Mouse (Mus musculus) liver, postnatal 0 days (tissue): Measurements from ENCODE around the gene Krt2. TPM values are rescaled to one million over a fixed set of nuclear protein-coding genes. Genes with fewer than 3 reads are reported as not detected.

Experiments
- ATAC-seq: fragments of 200-750 bp; cut with Nextera tagmentation; 2 replicates; pipeline ENCODE4 v1.8.0; 2017; ENCODE audit warnings: mild to moderate bottlenecking, moderate library complexity
- DNase-seq: peaks from one replicate; pipeline ENCODE4 v3.0.0-alpha.2; 2016
- H3K27ac ChIP-seq: fragments of 300-500 bp; sonication (generic); 2 replicates; pipeline ENCODE4 v1.5.1; 2014; ENCODE audit warnings: antibody characterized with exemption, moderate library complexity, mild to moderate bottlenecking, low read depth
- H3K27me3 ChIP-seq: fragments of 300-500 bp; sonication (generic); 2 replicates; pipeline ENCODE4 v1.6.1; 2014; ENCODE audit warnings: low read length, control low read depth, mixed read lengths; ENCODE audit not compliant: insufficient read depth
- H3K36me3 ChIP-seq: fragments of 300-500 bp; sonication (generic); replicated peaks from 2 replicates; pipeline ENCODE4 v1.6.1; 2014; ENCODE audit warnings: mild to moderate bottlenecking, control low read depth, low read length, moderate library complexity, mixed read lengths; ENCODE audit not compliant: insufficient read depth
- H3K4me1 ChIP-seq: fragments of 300-500 bp; sonication (generic); 2 replicates; pipeline ENCODE4 v1.6.1; 2014; ENCODE audit warnings: antibody characterized with exemption, mild to moderate bottlenecking, control low read depth; ENCODE audit not compliant: insufficient read depth
- H3K4me2 ChIP-seq: fragments of 300-500 bp; sonication (generic); 2 replicates; pipeline ENCODE4 v1.6.1; 2014; ENCODE audit warnings: low read depth, mild to moderate bottlenecking, low read length, moderate library complexity, mixed read lengths
- H3K4me3 ChIP-seq: fragments of 300-500 bp; sonication (generic); 2 replicates; pipeline ENCODE4 v1.5.1; 2014; ENCODE audit warnings: low read depth, low read length
- H3K9ac ChIP-seq: fragments of 300-500 bp; sonication (generic); replicated peaks from 2 replicates; pipeline ENCODE4 v1.6.1; 2014; ENCODE audit warnings: mild to moderate bottlenecking, moderate library complexity
- H3K9me3 ChIP-seq: fragments of 300-500 bp; sonication (generic); 2 replicates; pipeline ENCODE4 v1.6.1; 2016; ENCODE audit warnings: mild to moderate bottlenecking, control low read depth, low read length, mixed read lengths
- CTCF ChIP-seq: sonication (generic); IDR thresholded peaks from 2 replicates; pipeline ENCODE4 v1.5.1; 2016; ENCODE audit warnings: antibody characterized with exemption, low read depth
- EP300 ChIP-seq: IDR thresholded peaks from 2 replicates; pipeline ENCODE4 v1.6.1; 2016; ENCODE audit warnings: antibody characterized with exemption, low read depth, mild to moderate bottlenecking
- WGBS: fragments of 180-500 bp; shearing (Covaris S2); extraction: QIAGEN DNeasy Blood & Tissue Kit; methylation state at CpG from one replicate; pipeline ENCODE4 v1.1.7; 2014; ENCODE audit not compliant: insufficient replicate concordance; 5-methylcytosine and 5-hydroxymethylcytosine counted together
- polyA plus RNA-seq: library from polyadenylated mRNA; unstranded; fragments of >200 nt; fragmentation: Nextera tagmentation; extraction: Ambion mirVana; gene quantifications from 2 replicates; pipeline ENCODE4 v1.2.1, GENCODE M21; 2015

Krt2 gene
- not detected in 2 replicates for polyA plus RNA-seq

DNA sequence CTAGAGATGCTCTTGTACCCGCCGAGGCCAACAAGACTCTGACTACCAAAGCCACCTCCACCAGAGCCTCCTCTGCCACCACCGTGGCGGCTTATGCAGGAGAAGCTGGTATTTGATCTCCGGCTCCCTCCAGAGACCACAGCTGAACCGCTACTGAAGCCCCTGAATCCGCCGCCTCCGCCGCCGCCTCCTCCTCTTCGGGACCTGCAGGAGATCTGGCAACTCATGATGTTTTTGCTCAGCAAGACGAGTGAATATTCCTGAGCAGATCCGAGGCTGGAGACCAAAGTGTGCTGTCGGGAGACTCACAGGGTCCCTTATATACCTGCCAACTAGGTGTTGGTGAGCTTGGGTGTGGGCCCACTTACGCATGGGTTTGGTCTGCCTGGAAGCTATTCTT lies at the start of gene Krt2:
Gene Krt2 (minus strand): TSS at position 295 of the 400 bp plus-strand sequence.
- 62% methylated on average over 16 of the region's 16 CpGs for WGBS
- DNase-seq (no peak), ATAC-seq (no peak)
- no peak within 1 kb of the TSS for H3K27ac ChIP-seq
- no peak within 1 kb of the TSS for H3K4me2 ChIP-seq
- no peak for TF ChIP-seq EP300
- no peak for TF ChIP-seq CTCF
- no peaks in the 10 kb centered on the region for H3K9me3 ChIP-seq
- H3K27me3 ChIP-seq, result no peaks in the 10 kb centered on the region
- H3K4me1 ChIP-seq, result no peaks in the 10 kb centered on the region
- no peak within 1 kb of the TSS for H3K4me3 ChIP-seq
- H3K36me3 ChIP-seq, result no peaks in the 10 kb centered on the region
- H3K9ac ChIP-seq, result no peak within 1 kb of the TSS

- no peaks in the 10 kb centered on the region for H3K4me1 ChIP-seq
- peaks cover 6% of the 10 kb centered on the region; the same call in 1 of the 2 replicates for H3K27me3 ChIP-seq
- H3K9ac ChIP-seq, result no peak overlapping the region
- H3K27ac ChIP-seq, result no peak overlapping the region
- ATAC-seq (no peak), DNase-seq (no peak)
- 68% methylated on average over 7 of the region's 7 CpGs for WGBS
- H3K36me3 ChIP-seq, result no peaks in the 10 kb centered on the region
- H3K9me3 ChIP-seq, result no peaks in the 10 kb centered on the region
- H3K4me3 ChIP-seq, result no peak overlapping the region
- TF ChIP-seq EP300 (no peak), CTCF (no peak)
- no peak overlapping the region for H3K4me2 ChIP-seq
These were observed 48.8 kb upstream of the Krt2 start for GRCm38 (mm10) chr15:101866754-101867153.

DNA sequence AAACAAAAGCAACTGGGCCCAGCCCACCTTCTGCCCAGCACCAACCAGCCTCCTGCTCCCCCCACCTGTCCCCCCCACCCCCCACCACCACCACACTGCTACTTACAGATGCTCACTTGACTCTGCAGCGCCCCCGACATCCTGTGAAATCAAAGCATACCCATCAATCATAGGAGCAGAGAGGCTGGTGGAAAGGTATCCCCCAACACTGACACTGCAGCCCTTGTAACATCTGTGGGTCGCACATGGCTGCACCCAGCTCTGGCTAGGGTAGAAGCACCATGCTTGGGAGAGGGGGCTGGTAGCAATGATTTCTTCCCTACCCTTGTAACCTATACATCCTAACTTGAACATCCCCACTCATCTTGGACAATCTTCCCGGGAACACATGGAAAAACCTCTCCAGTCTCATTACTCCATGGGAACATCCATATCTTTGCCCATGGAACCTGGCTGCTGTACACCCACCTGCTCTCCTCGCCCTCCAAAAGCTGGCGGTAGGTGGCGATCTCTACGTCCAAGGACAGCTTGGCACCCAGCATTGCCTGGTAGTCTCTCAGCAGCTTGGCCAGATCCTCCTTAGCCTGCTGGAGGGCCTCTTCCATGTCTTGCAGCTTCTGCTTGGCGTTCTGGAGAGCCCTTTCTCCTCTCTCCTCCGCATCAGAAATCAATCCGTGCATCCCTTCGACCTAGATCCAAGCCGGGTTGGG lies 42.6 kb upstream of the Krt2 start:
- H3K27ac ChIP-seq, result no peak overlapping the region
- no peak overlapping the region for H3K4me3 ChIP-seq
- H3K9ac ChIP-seq, result no peak overlapping the region
- no peaks in the 10 kb centered on the region for H3K36me3 ChIP-seq
- H3K27me3 ChIP-seq, result peaks cover 41% of the 10 kb centered on the region
- H3K4me2 ChIP-seq, result no peak overlapping the region
- 41% methylated on average over 13 of the region's 13 CpGs for WGBS
- TF ChIP-seq CTCF (0 out of 2 replicates have a peak, but pooled peaks have one; percentile 16), EP300 (no peak)
- H3K9me3 ChIP-seq, result no peaks in the 10 kb centered on the region
- peaks cover 6% of the 10 kb centered on the region; the same call in 1 of the 2 replicates for H3K4me1 ChIP-seq
- DNase-seq, result no peak
- no peak for ATAC-seq

DNA sequence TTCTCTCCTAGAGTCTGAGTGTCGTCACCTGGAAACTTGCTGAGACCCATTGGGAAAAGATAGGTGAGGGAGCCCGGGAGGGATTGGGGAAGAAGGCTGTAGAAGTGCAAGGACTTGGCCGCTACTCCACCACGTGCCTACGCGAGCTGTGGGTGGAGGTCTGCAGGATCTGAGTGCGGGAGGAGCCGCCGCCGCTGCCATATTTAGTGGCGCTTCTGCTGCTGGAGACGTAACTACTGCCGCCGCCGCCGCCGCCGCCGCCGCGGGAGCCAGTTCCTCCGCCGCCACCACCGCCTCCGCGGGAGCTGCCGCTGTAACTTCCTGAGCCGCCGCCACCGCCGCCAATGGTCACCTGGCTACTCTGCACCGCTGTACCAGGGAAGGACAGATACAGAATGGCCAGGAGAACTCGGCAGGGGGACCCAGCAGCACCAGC lies 41.8 kb upstream of the Krt2 start:
- Histone ChIP-seq H3K9me3 (no peaks in the 10 kb centered on the region), H3K4me3 (peak overlapping the region; percentile 28), H3K4me2 (peak overlapping the region; percentile 66), H3K27ac (no peak overlapping the region), H3K9ac (no peak overlapping the region), H3K4me1 (peaks cover 6% of the 10 kb centered on the region; the same call in 1 of the 2 replicates), H3K27me3 (peaks cover 43% of the 10 kb centered on the region), H3K36me3 (no peaks in the 10 kb centered on the region)
- TF ChIP-seq CTCF (no peak), EP300 (no peak)
- ATAC-seq (no peak), DNase-seq (peak; percentile 50)
- under 1% methylated on average over 33 of the region's 33 CpGs for WGBS

GRCm38 (mm10) chr15:101858673-101859425 lies 40.9 kb upstream of the Krt2 start:
- H3K4me2 ChIP-seq, result peak overlapping the region; percentile 66; the same call in 1 of the 2 replicates
- H3K4me3 ChIP-seq, result no peak overlapping the region
- WGBS, result 13% methylated on average over 11 of the region's 11 CpGs
- H3K27me3 ChIP-seq, result peaks cover 43% of the 10 kb centered on the region
- no peak overlapping the region for H3K9ac ChIP-seq
- no peak overlapping the region for H3K27ac ChIP-seq
- no peak for DNase-seq
- no peaks in the 10 kb centered on the region for H3K36me3 ChIP-seq
- no peaks in the 10 kb centered on the region for H3K9me3 ChIP-seq
- no peak for TF ChIP-seq CTCF
- TF ChIP-seq EP300, result no peak
- no peak for ATAC-seq
- peaks cover 6% of the 10 kb centered on the region; the same call in 1 of the 2 replicates for H3K4me1 ChIP-seq

GRCm38 (mm10) chr15:101856696-101857095 lies 38.7 kb upstream of the Krt2 start:
- H3K4me2 ChIP-seq, result no peak overlapping the region
- no peaks in the 10 kb centered on the region for H3K9me3 ChIP-seq
- H3K9ac ChIP-seq, result no peak overlapping the region
- no peaks in the 10 kb centered on the region for H3K36me3 ChIP-seq
- TF ChIP-seq EP300 (no peak), CTCF (no peak)
- peaks cover 48% of the 10 kb centered on the region for H3K27me3 ChIP-seq
- H3K4me3 ChIP-seq, result no peak overlapping the region
- H3K27ac ChIP-seq, result no peak overlapping the region
- H3K4me1 ChIP-seq, result peaks cover 6% of the 10 kb centered on the region; the same call in 1 of the 2 replicates
- DNase-seq, result no peak
- no peak for ATAC-seq
- WGBS, result 41% methylated on average over 5 of the region's 5 CpGs
